Mouse (Mus musculus) telencephalon, adult 2 months (tissue): ENCODE measurements around the gene Gabbr1.

Source experiments
- DNase-seq: peaks from one replicate; pipeline ENCODE4 v3.0.0-alpha.2; 2011; ENCODE audit warnings: low read depth, low spot score

Gabbr1 gene

GRCm38 (mm10) chr17:37039127-37039894 is 6.5 kb upstream of the Gabbr1 start:
- DNase-seq, result no peak

DNA sequence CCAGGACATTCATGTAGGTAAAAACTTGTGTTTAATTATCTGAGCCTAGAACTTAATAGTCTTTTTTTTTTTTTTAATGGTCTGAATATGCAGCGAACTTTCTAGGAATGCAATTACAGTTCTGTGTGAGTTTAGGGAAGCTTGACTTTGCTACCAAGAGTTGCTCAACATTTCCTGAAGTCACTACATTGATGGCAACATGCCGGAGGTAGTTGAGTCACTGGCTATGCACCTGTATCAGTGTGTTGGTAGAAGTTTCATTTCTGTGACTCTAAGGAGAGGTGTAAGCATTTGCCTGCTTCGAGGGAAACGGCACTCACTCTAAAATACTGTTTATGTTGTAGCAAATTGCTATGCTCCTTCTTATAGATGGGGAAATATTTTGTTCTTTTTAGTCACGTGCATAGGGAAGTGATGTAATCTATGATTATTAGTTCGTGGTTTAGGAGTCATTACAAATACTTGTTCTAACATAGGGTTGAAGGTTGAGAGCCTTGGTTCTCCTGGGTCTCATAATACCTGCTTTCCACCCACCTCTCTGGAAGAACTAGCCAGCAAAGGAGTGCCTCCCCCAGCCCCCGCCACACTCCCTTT is 1.0 kb upstream of the Gabbr1 start:
- DNase-seq, result no peak

DNA sequence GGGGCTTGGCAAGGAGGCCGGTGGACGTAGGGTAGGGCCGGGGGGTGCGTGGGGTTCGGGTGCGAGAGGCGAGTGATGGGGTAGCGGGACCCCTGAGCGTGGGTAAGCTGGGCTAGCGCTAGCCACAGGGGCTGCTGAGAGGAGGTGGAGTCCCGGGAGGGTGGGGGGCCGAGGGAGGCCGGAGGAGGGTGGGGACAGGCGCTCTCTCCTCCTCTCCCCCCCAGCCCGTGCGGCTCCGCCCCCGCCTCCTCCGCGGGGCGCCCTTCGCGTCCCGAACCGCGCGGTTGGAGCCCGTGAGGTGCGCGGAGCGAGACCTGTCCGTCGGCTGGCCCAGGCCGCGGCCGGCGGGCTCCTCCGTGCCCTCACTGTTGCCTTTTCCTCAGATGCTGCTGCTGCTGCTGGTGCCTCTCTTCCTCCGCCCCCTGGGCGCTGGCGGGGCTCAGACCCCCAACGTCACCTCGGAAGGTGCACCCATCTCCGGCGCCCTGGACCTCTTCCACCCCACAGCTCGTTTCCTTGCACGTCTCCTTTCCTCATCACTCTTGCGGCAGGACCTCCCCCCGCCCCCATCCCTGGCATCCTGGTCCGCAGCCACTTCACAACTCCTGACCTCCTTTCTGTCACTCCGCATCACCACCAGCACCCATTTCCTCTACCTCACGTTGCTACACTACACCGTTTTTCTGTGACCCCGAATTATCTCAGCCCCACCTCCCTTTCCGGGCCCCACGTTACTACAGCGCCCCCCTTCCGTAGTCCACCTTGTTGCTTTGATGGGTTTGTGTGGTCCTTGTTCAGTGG is 746 bp downstream of the Gabbr1 start:
- no peak for DNase-seq

DNA sequence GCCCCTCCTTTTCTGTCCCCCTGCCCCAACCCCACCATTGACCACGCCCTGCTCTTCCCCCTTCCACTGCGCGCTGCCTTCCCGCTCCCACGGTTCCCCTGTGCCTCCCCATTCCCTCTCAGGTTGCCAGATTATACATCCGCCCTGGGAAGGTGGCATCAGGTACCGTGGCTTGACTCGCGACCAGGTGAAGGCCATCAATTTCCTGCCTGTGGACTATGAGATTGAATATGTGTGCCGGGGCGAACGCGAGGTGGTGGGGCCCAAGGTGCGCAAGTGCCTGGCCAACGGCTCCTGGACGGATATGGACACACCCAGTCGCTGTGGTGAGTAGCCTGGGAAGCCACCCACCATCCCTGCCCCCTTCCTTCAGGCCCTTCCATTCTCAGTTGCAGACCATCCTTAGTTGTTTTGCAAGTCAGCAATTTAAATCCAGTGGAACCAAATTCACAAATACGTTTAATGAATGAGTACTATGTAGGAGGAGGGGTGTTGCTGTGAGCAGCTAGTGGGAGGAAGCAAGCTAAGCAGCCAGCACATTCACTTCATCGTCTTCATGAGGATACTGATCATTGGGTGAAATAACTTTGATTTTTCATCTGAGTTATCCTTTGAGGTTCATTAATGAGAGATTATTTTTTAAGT is 1.7 kb downstream of the Gabbr1 start:
- DNase-seq, result no peak

DNA sequence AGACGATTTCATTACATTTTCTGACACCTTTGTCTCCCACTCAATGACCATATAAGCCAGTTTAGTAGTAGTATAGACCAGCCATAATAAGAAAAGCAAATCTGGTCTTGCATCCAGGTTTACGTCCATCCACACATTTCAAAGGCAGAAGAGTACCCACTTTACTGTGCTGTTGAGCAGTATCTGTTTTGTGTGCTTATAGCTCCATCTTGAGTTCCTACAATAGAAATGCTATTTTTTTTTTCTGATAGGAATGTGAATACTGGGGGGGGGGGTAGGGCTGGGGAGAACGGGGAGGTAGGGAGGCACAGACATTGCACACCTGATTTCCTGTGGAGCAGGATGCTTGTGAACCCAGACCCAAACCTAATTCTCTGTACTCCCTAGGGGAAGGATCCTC is 2.2 kb downstream of the Gabbr1 start:
- DNase-seq, result no peak

GRCm38 (mm10) chr17:37048383-37048782 is 2.6 kb downstream of the Gabbr1 start:
- no peak for DNase-seq

GRCm38 (mm10) chr17:37049570-37050310 is 4.0 kb downstream of the Gabbr1 start:
- DNase-seq, result no peak

DNA sequence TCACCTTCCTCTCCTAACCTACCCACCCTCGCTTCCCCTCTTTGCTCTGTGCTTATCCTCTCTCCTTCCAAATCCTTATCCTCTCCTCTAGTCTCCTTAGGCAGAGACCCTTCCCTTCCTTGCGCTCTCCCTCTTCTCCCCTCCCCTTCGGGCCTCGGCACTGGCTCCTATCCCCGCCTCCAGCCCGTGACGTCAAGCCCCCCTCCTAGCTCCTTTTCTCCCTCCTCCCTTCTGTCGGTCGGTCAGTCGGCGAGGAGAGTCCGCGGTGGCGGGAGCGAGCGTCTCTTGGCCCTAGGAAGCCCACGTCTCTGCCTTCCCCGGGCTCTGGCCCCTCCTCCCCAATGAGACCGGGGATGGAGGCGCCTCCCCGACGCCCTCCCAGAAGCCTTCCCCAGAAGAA is 4.6 kb downstream of the Gabbr1 start:
- DNase-seq, result peak; percentile 86

GRCm38 (mm10) chr17:37050876-37051275 is 5.1 kb downstream of the Gabbr1 start:
- DNase-seq, result no peak

DNA sequence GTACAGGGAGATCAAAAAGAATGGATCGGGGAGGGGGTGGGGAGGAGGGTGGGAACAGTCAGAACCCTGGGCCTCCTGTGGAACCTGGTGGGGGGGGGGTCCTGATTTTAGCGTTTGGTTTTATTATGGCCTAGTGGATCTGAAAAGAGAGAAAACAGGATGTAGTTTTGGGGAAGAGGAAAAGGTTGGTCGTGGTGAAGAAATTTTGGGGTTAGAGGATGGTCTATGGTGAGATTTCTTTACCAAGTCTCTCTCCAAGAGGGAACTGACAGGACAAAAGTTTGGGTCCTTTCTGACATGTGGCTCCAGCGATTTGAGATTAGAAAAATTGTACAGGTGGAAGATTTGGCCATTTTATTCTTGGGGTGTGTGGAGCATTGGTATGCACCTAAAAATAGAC is 6.0 kb downstream of the Gabbr1 start:
- no peak for DNase-seq

DNA sequence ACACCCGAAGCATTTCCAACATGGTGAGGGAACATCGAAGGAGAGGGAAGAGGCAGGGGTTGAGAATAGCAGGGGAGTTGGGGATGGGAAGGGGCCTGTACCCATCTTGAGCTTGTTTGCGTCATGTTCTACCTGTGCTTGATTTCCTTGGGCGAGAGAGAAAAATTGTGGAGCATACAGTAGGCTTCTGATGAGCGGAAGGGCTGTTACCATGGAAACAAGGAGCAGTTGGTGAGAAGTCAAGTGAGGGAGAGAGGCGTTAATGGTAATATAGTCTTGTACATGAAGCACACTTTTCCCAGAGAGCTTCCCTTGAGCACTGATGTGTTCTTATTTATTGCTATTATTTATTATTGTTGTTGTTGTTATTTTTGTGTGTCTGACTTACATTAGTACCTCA is 11.2 kb downstream of the Gabbr1 start:
- DNase-seq, result peak; percentile 61

DNA sequence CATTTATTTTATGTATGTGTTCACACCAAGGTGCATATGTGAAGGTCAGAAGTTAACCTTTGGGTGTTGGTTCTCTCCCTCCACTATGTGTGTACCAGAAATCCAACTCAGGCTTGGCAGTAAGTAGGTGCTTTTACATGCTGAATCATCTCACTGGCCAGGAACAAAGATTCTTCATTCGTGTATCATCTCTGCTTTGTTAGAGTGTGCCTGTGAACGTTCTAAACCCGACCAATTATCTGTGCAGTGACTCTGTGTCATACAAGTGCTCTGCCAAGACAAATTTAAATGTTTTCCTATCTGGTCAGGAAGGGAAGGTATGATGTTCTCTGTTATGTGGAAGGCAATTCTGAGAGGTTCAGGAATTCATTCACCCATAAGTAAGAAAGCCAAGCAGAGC is 15.7 kb downstream of the Gabbr1 start:
- no peak for DNase-seq

- DNase-seq, result peak; percentile 83
These were observed 16.4 kb downstream of the Gabbr1 start for GRCm38 (mm10) chr17:37062101-37062641.

DNA sequence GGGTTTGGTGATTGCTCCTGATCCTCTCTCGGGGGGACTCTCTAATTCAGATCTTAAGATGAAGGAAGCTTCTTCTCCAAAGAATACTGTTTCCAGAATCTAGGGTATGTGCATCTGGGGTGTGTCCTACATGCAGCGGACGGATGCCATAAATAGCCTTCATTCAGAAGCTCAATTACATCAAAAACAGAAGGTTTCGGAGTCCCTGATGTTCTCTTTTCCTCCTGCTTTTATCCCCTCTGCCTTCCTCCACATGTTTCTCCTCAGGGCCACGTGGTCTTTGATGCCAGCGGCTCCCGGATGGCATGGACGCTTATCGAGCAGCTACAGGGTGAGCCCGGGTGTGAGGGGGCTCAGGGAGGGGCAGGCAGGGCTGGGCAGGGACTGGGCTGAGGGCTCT is 17.3 kb downstream of the Gabbr1 start:
- DNase-seq, result no peak

- DNase-seq, result no peak
These were observed 18.1 kb downstream of the Gabbr1 start for GRCm38 (mm10) chr17:37063686-37064495.

DNA sequence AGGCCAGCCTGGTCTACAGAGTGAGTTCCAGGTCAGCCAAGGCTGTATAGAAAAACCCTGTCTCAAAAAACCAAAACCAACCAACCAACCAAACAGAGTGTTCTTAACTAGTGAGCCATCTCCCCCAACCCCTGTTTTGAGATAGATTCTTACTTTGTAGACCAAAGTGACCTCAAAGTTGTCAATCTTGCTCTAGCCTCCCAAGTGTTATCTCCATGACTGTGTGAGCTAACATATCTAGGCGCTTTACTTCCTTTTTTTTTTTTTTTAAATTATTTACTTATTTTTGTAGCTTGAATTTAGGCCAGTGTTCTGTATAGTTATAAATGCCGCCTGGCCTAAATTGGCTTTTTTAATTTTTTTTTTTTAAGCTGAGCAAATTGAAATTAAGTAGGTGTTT is 20.2 kb downstream of the Gabbr1 start:
- no peak for DNase-seq

DNA sequence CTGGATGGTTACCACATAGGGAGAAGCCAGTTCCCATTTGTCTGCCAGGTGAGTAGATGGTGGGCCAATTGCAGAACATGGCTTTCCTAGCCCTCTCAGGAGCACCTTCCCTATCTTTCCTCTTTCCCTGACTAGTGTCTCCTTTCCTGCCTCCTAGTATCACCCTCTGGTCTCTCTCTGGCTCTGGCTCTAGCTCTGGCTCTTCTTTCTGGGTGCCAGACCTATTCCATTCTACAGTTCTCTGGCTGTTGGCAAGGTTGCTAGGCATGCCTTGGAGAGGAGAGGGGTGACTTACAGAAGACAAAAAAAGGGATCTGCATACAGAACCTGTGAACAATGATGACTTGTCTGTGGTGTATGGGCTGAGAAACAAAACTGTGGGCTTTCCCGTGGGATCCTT is 22.1 kb downstream of the Gabbr1 start:
- DNase-seq, result no peak

- no peak for DNase-seq
These were observed 24.4 kb downstream of the Gabbr1 start for GRCm38 (mm10) chr17:37070121-37070520.

- no peak for DNase-seq
These were observed 26.4 kb downstream of the Gabbr1 start for GRCm38 (mm10) chr17:37072080-37072729.
